Mouse (Mus musculus) G1E (cell line): Measurements from ENCODE around the gene Slc13a5. TPM values are rescaled to one million over a fixed set of nuclear protein-coding genes. Genes with fewer than 3 reads are reported as not detected.

Experiments
- ATAC-seq: 2 replicates; pipeline ENCODE4 v1.8.0; 2016; ENCODE audit warnings: mild to moderate bottlenecking; ENCODE audit not compliant: insufficient number of reproducible peaks, poor library complexity, low FRiP score, severe bottlenecking; ENCODE audit errors: extremely low read depth
- DNase-seq: peaks from one replicate; pipeline ENCODE4 v3.0.0; 2012; ENCODE audit warnings: low spot score
- H3K27me3 ChIP-seq: 2 replicates; pipeline ENCODE4 v1.6.1; 2012; ENCODE audit warnings: mild to moderate bottlenecking, low read length, inconsistent platforms; ENCODE audit not compliant: insufficient read depth
- H3K36me3 ChIP-seq: replicated peaks from 2 replicates; pipeline ENCODE3; 2012; ENCODE audit warnings: mild to moderate bottlenecking, inconsistent platforms
- H3K4me1 ChIP-seq: 2 replicates; pipeline ENCODE4 v1.6.1; 2012; ENCODE audit warnings: low read depth, low read length, inconsistent platforms, mixed read lengths; ENCODE audit not compliant: insufficient read depth
- H3K4me3 ChIP-seq: 2 replicates; pipeline ENCODE4 v1.5.1; 2012; ENCODE audit warnings: low read depth, mild to moderate bottlenecking, inconsistent platforms, low read length, moderate library complexity, mixed read lengths
- H3K9me3 ChIP-seq: replicated peaks from 2 replicates; pipeline ENCODE4 v1.6.1; 2012; ENCODE audit warnings: inconsistent platforms
- CTCF ChIP-seq: IDR thresholded peaks from 2 replicates; pipeline ENCODE4 v1.5.1; 2012; ENCODE audit warnings: low read depth, low read length, inconsistent platforms, mixed read lengths
- GATA1 ChIP-seq: IDR thresholded peaks from 2 replicates; pipeline ENCODE4 v1.6.1; 2012; ENCODE audit warnings: borderline replicate concordance, low read length, inconsistent platforms, mixed read lengths
- GATA2 ChIP-seq: IDR thresholded peaks from 2 replicates; pipeline ENCODE4 v1.6.1; 2012; ENCODE audit warnings: low read depth, low read length, inconsistent platforms, borderline replicate concordance
- POLR2AphosphoS5 ChIP-seq: IDR thresholded peaks from 2 replicates; pipeline ENCODE4 v1.6.1; 2012; ENCODE audit warnings: low read depth, low read length, inconsistent platforms; ENCODE audit not compliant: insufficient replicate concordance
- TAL1 ChIP-seq: conservative IDR thresholded peaks from 2 replicates; pipeline ENCODE4 v1.6.1; 2012; ENCODE audit warnings: low read depth, low read length, inconsistent platforms, mixed read lengths
- polyA plus RNA-seq: library from polyadenylated mRNA; stranded (reverse); fragments of >175 nt; gene quantifications from 2 replicates; pipeline ENCODE4 v1.2.3, GENCODE M21; 2012
- total RNA-seq, 2 experiments: library from RNA; stranded (forward) in 1 of 2; stranded (reverse) in 1 of 2; fragments of 200-1000 nt in 1 of 2; fragments of >200 nt in 1 of 2; fragmentation: Nextera tagmentation in 1 of 2; gene quantifications; 2 replicates each; pipeline ENCODE4 v1.2.3; 2014 to 2017

Slc13a5 gene
- total and polyA plus RNA-seq, 3 experiments = 0.11 TPM; not detected in 2

- Histone ChIP-seq H3K36me3 (peaks cover 64% of the 10 kb centered on the region), H3K4me3 (no peak overlapping the region), H3K9me3 (no peaks in the 10 kb centered on the region), H3K4me1 (no peaks in the 10 kb centered on the region), H3K27me3 (no peaks in the 10 kb centered on the region)
- no peak for DNase-seq
- ATAC-seq = no peak
- TF ChIP-seq CTCF (no peak), GATA2 (no peak), TAL1 (no peak), GATA1 (no peak), POLR2AphosphoS5 (no peak)
Observed at GRCm38 (mm10) chr11:72194259-72194658, 72.8 kb downstream of the Slc13a5 start.

Other genes starting within 250 kb of the Slc13a5 start
- not detected in 2 replicates for gene Aipl1, start 229.7 kb downstream of the Slc13a5 start, total RNA-seq (2014; fragmentation: Nextera tagmentation)
- 0.05 TPM in 1 of 2 replicates, not detected in the other for gene Aipl1, start 229.7 kb downstream of the Slc13a5 start, total RNA-seq (2017)
- not detected in 2 replicates for gene Aipl1, start 229.7 kb downstream of the Slc13a5 start, polyA plus RNA-seq
- gene Pimreg, start 225.2 kb downstream of the Slc13a5 start, total RNA-seq (2014; fragmentation: Nextera tagmentation) = not detected in 2 replicates
- gene Pimreg, start 225.2 kb downstream of the Slc13a5 start, total RNA-seq (2017) = 0.12 TPM in 1 of 2 replicates, not detected in the other
- not detected in 2 replicates for gene Pimreg, start 225.2 kb downstream of the Slc13a5 start, polyA plus RNA-seq
- not detected in 2 replicates for gene Pitpnm3, start 131.4 kb downstream of the Slc13a5 start, total RNA-seq (2014; fragmentation: Nextera tagmentation)
- gene Pitpnm3, start 131.4 kb downstream of the Slc13a5 start, total RNA-seq (2017) = 0.06 and 0.27 TPM in 2 replicates
- gene Pitpnm3, start 131.4 kb downstream of the Slc13a5 start, polyA plus RNA-seq = 0.01 TPM in 1 of 2 replicates, not detected in the other
- gene Gm43951, start 60.4 kb downstream of the Slc13a5 start, total RNA-seq (2014; fragmentation: Nextera tagmentation) = not detected in 2 replicates
- 0.58 and 0.76 TPM in 2 replicates for gene Gm43951, start 60.4 kb downstream of the Slc13a5 start, total RNA-seq (2017)
- gene Gm43951, start 60.4 kb downstream of the Slc13a5 start, polyA plus RNA-seq = 0.29 and 0.41 TPM in 2 replicates
- gene 4933427D14Rik, start 59.8 kb downstream of the Slc13a5 start, total RNA-seq (2014; fragmentation: Nextera tagmentation) = 17.0 and 27.7 TPM in 2 replicates
- gene 4933427D14Rik, start 59.8 kb downstream of the Slc13a5 start, total RNA-seq (2017) = 13.7 and 22.4 TPM in 2 replicates
- 2.9 and 4.0 TPM in 2 replicates for gene 4933427D14Rik, start 59.8 kb downstream of the Slc13a5 start, polyA plus RNA-seq
- 112 and 134 TPM in 2 replicates for gene Txndc17, start 59.7 kb downstream of the Slc13a5 start, total RNA-seq (2014; fragmentation: Nextera tagmentation)
- gene Txndc17, start 59.7 kb downstream of the Slc13a5 start, total RNA-seq (2017) = 60.2 and 60.5 TPM in 2 replicates
- 30.1 and 31.0 TPM in 2 replicates for gene Txndc17, start 59.7 kb downstream of the Slc13a5 start, polyA plus RNA-seq
- 19.9 and 26.7 TPM in 2 replicates for gene Med31, start 51.6 kb downstream of the Slc13a5 start, total RNA-seq (2014; fragmentation: Nextera tagmentation)
- 13.5 and 20.2 TPM in 2 replicates for gene Med31, start 51.6 kb downstream of the Slc13a5 start, total RNA-seq (2017)
- gene Med31, start 51.6 kb downstream of the Slc13a5 start, polyA plus RNA-seq = 0.55 and 0.74 TPM in 2 replicates
- 0.30 TPM in 1 of 2 replicates, not detected in the other for gene Xaf1, start 34.4 kb upstream of the Slc13a5 start, total RNA-seq (2014; fragmentation: Nextera tagmentation)
- gene Xaf1, start 34.4 kb upstream of the Slc13a5 start, total RNA-seq (2017) = 1.4 and 2.0 TPM in 2 replicates
- gene Xaf1, start 34.4 kb upstream of the Slc13a5 start, polyA plus RNA-seq = 0.02 TPM in 1 of 2 replicates, not detected in the other
- not detected in 2 replicates for gene Fbxo39, start 47.2 kb upstream of the Slc13a5 start, total RNA-seq (2014; fragmentation: Nextera tagmentation)
- 0.05 TPM in 1 of 2 replicates, not detected in the other for gene Fbxo39, start 47.2 kb upstream of the Slc13a5 start, total RNA-seq (2017)
- not detected in 2 replicates for gene Fbxo39, start 47.2 kb upstream of the Slc13a5 start, polyA plus RNA-seq
- not detected in 2 replicates for gene Tekt1, start 95.2 kb upstream of the Slc13a5 start, total RNA-seq (2014; fragmentation: Nextera tagmentation)
- not detected in 2 replicates for gene Tekt1, start 95.2 kb upstream of the Slc13a5 start, total RNA-seq (2017)
- gene Tekt1, start 95.2 kb upstream of the Slc13a5 start, polyA plus RNA-seq = not detected in 2 replicates
- gene Smtnl2, start 144.5 kb upstream of the Slc13a5 start, total RNA-seq (2014; fragmentation: Nextera tagmentation) = not detected in 2 replicates
- gene Smtnl2, start 144.5 kb upstream of the Slc13a5 start, total RNA-seq (2017) = 0.06 and 0.11 TPM in 2 replicates
- not detected in 2 replicates for gene Smtnl2, start 144.5 kb upstream of the Slc13a5 start, polyA plus RNA-seq
- not detected in 2 replicates for gene Ggt6, start 168.3 kb upstream of the Slc13a5 start, total RNA-seq (2014; fragmentation: Nextera tagmentation)
- 0.05 TPM in 1 of 2 replicates, not detected in the other for gene Ggt6, start 168.3 kb upstream of the Slc13a5 start, total RNA-seq (2017)
- not detected in 2 replicates for gene Ggt6, start 168.3 kb upstream of the Slc13a5 start, polyA plus RNA-seq
- gene Mybbp1a, start 174.1 kb upstream of the Slc13a5 start, total RNA-seq (2014; fragmentation: Nextera tagmentation) = 496 and 593 TPM in 2 replicates
- gene Mybbp1a, start 174.1 kb upstream of the Slc13a5 start, total RNA-seq (2017) = 96.8 and 125 TPM in 2 replicates
- 195 and 253 TPM in 2 replicates for gene Mybbp1a, start 174.1 kb upstream of the Slc13a5 start, polyA plus RNA-seq
- gene Spns2, start 222.7 kb upstream of the Slc13a5 start, total RNA-seq (2014; fragmentation: Nextera tagmentation) = 129 and 145 TPM in 2 replicates
- gene Spns2, start 222.7 kb upstream of the Slc13a5 start, total RNA-seq (2017) = 29.3 and 40.8 TPM in 2 replicates
- gene Spns2, start 222.7 kb upstream of the Slc13a5 start, polyA plus RNA-seq = 69.2 and 113 TPM in 2 replicates